Mouse (Mus musculus) intestine, embryonic 16.5 days (tissue): ENCODE data around the gene Lrrc57. TPM values are rescaled to one million over a fixed set of nuclear protein-coding genes. Genes with fewer than 3 reads are reported as not detected.

Source experiments
- ATAC-seq: fragments of 200-750 bp; cut with Nextera tagmentation; 2 replicates; pipeline ENCODE4 v1.8.0; 2017; ENCODE audit warnings: moderate TSS enrichment, moderate library complexity
- H3K27ac ChIP-seq: fragments of 300-500 bp; sonication (generic); 2 replicates; pipeline ENCODE4 v1.5.1; 2014; ENCODE audit warnings: mild to moderate bottlenecking, low read length
- H3K27me3 ChIP-seq: fragments of 300-500 bp; sonication (generic); replicated peaks from 2 replicates; pipeline ENCODE4 v1.6.1; 2014; ENCODE audit warnings: low read length, control low read depth, mixed read lengths; ENCODE audit not compliant: control insufficient read depth, insufficient read depth
- H3K36me3 ChIP-seq: fragments of 300-500 bp; sonication (generic); 2 replicates; pipeline ENCODE4 v1.6.1; 2014; ENCODE audit warnings: low read length, control low read depth; ENCODE audit not compliant: control insufficient read depth, insufficient read depth
- H3K4me1 ChIP-seq: fragments of 300-500 bp; sonication (generic); 2 replicates; pipeline ENCODE4 v1.6.1; 2014; ENCODE audit warnings: low read length, control low read depth, mixed read lengths; ENCODE audit not compliant: control insufficient read depth, insufficient read depth
- H3K4me2 ChIP-seq: fragments of 300-500 bp; sonication (generic); 2 replicates; pipeline ENCODE4 v1.6.1; 2014; ENCODE audit warnings: low read depth, low read length, control low read depth
- H3K4me3 ChIP-seq: fragments of 300-500 bp; sonication (generic); 2 replicates; pipeline ENCODE4 v1.5.1; 2014; ENCODE audit warnings: mild to moderate bottlenecking, low read length
- H3K9ac ChIP-seq: fragments of 300-500 bp; sonication (generic); 2 replicates; pipeline ENCODE4 v1.6.1; 2014; ENCODE audit warnings: low read depth, low read length
- H3K9me3 ChIP-seq: fragments of 300-500 bp; sonication (generic); 2 replicates; pipeline ENCODE4 v1.6.1; 2016; ENCODE audit warnings: low read length, control low read depth; ENCODE audit not compliant: control insufficient read depth
- WGBS: fragments of 180-500 bp; shearing (Covaris S2); extraction: QIAGEN DNeasy Blood & Tissue Kit; methylation state at CpG from one replicate; pipeline ENCODE4 v1.1.7; 2014; 5-methylcytosine and 5-hydroxymethylcytosine counted together
- polyA plus RNA-seq: library from polyadenylated mRNA; unstranded; fragments of >200 nt; fragmentation: Nextera tagmentation; extraction: Ambion mirVana; gene quantifications from 2 replicates; pipeline ENCODE4 v1.2.1, GENCODE M21; 2015

The Lrrc57 gene
- polyA plus RNA-seq = 19.5 and 22.4 TPM in 2 replicates

- peak within 1 kb of the TSS; percentile 90 for H3K9ac ChIP-seq
- H3K27ac ChIP-seq = peak within 1 kb of the TSS; percentile 94
- peak within 1 kb of the TSS; percentile 57 for H3K4me2 ChIP-seq
- peak; percentile 99 for ATAC-seq
- no peaks in the 10 kb centered on the region for H3K27me3 ChIP-seq
- no peaks in the 10 kb centered on the region; the same call in 1 of the 2 replicates for H3K36me3 ChIP-seq
- H3K4me3 ChIP-seq = peak within 1 kb of the TSS; percentile 98
- WGBS = under 1% methylated on average over 52 of the region's 52 CpGs
- H3K9me3 ChIP-seq = no peaks in the 10 kb centered on the region
- peaks cover 12% of the 10 kb centered on the region for H3K4me1 ChIP-seq
These were observed at the start of gene Lrrc57, which contains the start of gene Haus2 for GRCm38 (mm10) chr2:120608830-120609723. Gene Lrrc57, minus strand, starts transcription at chr2:120609520. Gene Haus2, plus strand, starts transcription at chr2:120609383.

DNA sequence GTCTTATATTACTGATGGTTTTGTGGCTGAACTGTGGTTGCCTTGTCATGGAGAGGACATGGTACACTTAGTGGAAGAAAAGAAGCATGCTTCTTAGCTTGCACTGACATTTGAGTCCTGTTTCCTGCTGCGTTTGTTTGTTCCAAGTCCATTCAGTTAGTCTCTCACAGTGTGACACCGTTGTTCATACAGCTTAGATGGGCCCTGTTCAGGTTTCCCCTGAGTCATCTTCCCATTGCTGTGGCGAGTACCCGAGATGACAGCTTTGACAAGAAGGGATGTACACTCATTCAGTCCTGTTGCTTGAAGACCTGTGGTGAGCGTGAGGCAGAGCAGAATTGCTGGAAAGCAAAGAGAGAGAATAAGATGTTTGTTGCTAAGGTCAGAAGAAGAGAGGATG is 49.2 kb upstream of the Lrrc57 start:
- Histone ChIP-seq H3K36me3 (no peaks in the 10 kb centered on the region), H3K4me1 (0 out of 2 replicates have a peak, but pooled peaks cover 6% of the 10 kb centered on the region), H3K27ac (no peak overlapping the region), H3K4me2 (no peak overlapping the region), H3K27me3 (no peaks in the 10 kb centered on the region), H3K9me3 (no peaks in the 10 kb centered on the region), H3K9ac (no peak overlapping the region), H3K4me3 (no peak overlapping the region)
- 76% methylated on average over 5 of the region's 5 CpGs for WGBS
- no peak for ATAC-seq

DNA sequence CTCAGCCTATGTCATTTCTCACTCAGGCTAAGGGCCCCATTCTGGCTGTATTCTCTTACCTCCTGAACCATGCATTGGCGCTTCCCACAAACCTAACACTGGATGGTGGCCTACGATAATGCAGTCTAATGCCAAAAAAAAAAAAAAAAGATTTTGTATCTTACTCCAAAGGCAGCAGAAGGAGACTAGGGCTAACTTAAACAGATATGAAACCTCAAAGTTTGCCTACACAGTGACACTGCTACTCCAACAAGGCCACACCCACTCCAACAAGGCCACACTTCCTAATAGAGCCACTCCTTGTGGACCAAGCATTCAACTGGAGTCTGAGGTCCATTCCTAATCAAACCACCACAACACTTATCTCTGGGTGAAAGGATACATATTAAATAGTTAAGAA is 47.4 kb upstream of the Lrrc57 start:
- no peak for ATAC-seq
- Histone ChIP-seq H3K4me1 (0 out of 2 replicates have a peak, but pooled peaks cover 2% of the 10 kb centered on the region), H3K36me3 (no peaks in the 10 kb centered on the region), H3K9me3 (no peaks in the 10 kb centered on the region), H3K27ac (no peak overlapping the region), H3K4me2 (no peak overlapping the region), H3K9ac (no peak overlapping the region), H3K4me3 (no peak overlapping the region), H3K27me3 (no peaks in the 10 kb centered on the region)
- WGBS = 97% methylated on average over 2 of the region's 2 CpGs

GRCm38 (mm10) chr2:120655905-120656304 is 46.6 kb upstream of the Lrrc57 start:
- Histone ChIP-seq H3K4me1 (0 out of 2 replicates have a peak, but pooled peaks cover 2% of the 10 kb centered on the region), H3K9me3 (no peaks in the 10 kb centered on the region), H3K27me3 (no peaks in the 10 kb centered on the region), H3K36me3 (no peaks in the 10 kb centered on the region), H3K4me3 (no peak overlapping the region), H3K4me2 (no peak overlapping the region), H3K27ac (no peak overlapping the region), H3K9ac (no peak overlapping the region)
- no peak for ATAC-seq
- 89% methylated on average over 5 of the region's 5 CpGs for WGBS

- no peak for ATAC-seq
- H3K27ac ChIP-seq = no peak overlapping the region
- no peaks in the 10 kb centered on the region for H3K4me1 ChIP-seq
- H3K4me2 ChIP-seq = no peak overlapping the region
- H3K9ac ChIP-seq = no peak overlapping the region
- no peak overlapping the region for H3K4me3 ChIP-seq
- 78% methylated on average over 2 of the region's 2 CpGs for WGBS
- no peaks in the 10 kb centered on the region for H3K27me3 ChIP-seq
- no peaks in the 10 kb centered on the region for H3K36me3 ChIP-seq
- no peaks in the 10 kb centered on the region for H3K9me3 ChIP-seq
These were observed 45.4 kb upstream of the Lrrc57 start for GRCm38 (mm10) chr2:120654693-120655092.

- Histone ChIP-seq H3K36me3 (no peaks in the 10 kb centered on the region), H3K27ac (peak overlapping the region; percentile 19; the same call in 1 of the 2 replicates), H3K4me2 (no peak overlapping the region), H3K9me3 (no peaks in the 10 kb centered on the region), H3K4me3 (no peak overlapping the region), H3K4me1 (no peaks in the 10 kb centered on the region), H3K27me3 (no peaks in the 10 kb centered on the region), H3K9ac (no peak overlapping the region)
- 71% methylated on average over 7 of the region's 7 CpGs for WGBS
- no peak for ATAC-seq
These were observed 43.6 kb upstream of the Lrrc57 start for GRCm38 (mm10) chr2:120652925-120653284.

DNA sequence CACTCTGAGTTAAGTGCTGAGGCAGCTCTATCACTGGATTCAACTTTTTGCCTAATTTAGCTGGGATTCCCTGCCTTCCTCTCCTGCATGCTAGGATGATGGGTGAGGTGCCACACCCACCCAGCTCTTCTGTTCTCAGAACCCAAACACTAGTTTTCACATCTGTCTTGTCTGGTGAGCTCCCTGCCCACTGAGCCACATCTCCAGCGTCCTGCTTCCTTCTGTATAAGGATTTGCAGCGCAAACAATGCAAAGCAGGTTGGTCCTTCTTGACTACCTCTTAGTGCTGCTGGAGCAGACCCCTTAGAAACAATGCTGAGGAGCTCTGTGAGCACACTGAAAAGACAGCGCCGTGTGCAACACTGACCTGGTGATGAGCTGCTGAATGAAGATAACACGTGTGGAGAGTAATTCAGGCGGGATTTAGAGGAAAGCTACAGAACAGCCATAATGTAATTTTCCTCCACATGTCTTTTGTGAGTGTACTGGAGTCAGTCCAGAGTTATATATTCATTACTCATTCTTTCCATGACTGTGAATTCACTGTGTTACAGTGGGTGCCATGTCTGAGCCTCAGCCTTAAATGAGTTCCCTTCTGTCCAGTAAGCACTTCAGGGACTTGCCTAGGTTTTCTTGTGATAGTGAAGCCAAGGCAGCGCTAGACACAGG is 43.1 kb upstream of the Lrrc57 start:
- Histone ChIP-seq H3K4me3 (no peak overlapping the region), H3K27me3 (no peaks in the 10 kb centered on the region), H3K36me3 (no peaks in the 10 kb centered on the region), H3K27ac (peak overlapping the region; percentile 37; the same call in 1 of the 2 replicates), H3K9me3 (no peaks in the 10 kb centered on the region), H3K9ac (no peak overlapping the region), H3K4me2 (no peak overlapping the region), H3K4me1 (no peaks in the 10 kb centered on the region)
- 69% methylated on average over 7 of the region's 7 CpGs for WGBS
- no peak for ATAC-seq

DNA sequence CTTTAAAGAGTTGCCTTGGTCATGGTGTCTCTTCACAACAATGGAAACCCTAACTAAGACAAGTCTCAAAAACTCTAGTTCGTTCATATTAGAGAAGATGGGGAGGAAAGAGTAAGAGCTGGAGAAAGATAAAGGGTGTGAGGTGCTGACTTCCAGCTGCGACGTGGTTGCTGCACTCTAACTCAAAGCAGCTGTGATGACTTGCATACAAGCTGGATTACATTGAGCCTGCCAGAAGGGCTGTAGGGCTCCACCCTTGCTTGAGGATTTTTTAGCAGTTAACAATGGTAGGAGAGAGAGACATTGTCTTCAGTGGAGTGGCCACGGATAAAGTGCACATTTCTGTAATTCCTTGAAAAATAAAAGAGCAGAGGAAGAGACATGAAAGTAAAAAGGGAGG is 37.5 kb upstream of the Lrrc57 start:
- H3K4me3 ChIP-seq = no peak overlapping the region
- no peaks in the 10 kb centered on the region for H3K9me3 ChIP-seq
- no peaks in the 10 kb centered on the region for H3K36me3 ChIP-seq
- no peak overlapping the region for H3K4me2 ChIP-seq
- no peak overlapping the region for H3K9ac ChIP-seq
- H3K27ac ChIP-seq = no peak overlapping the region
- ATAC-seq = no peak
- WGBS = 79% methylated on average over 4 of the region's 4 CpGs
- H3K4me1 ChIP-seq = no peaks in the 10 kb centered on the region
- H3K27me3 ChIP-seq = no peaks in the 10 kb centered on the region

DNA sequence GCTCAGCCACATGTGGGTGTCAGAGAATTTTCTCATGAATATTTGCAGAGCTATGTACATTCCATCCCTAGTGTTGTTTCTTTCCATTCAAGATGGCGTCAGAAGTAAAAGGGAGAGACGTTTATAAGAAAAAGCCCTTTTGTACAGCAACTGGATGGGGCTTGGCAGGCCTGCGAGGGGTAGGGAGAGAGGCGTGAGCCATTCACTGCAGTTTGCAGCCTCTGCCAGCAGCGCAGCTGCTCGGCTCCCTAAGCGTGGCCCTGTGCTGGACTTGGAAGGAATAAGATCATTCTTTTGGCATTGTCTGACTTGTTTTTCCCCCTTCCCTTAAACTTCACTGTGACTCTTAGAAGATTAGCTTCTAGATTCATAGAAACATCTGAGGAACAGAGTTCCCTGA is 34.5 kb upstream of the Lrrc57 start:
- H3K27me3 ChIP-seq = no peaks in the 10 kb centered on the region
- H3K9ac ChIP-seq = no peak overlapping the region
- no peak overlapping the region for H3K4me2 ChIP-seq
- H3K36me3 ChIP-seq = no peaks in the 10 kb centered on the region
- H3K4me1 ChIP-seq = no peaks in the 10 kb centered on the region
- no peak overlapping the region for H3K4me3 ChIP-seq
- no peaks in the 10 kb centered on the region for H3K9me3 ChIP-seq
- ATAC-seq = 0 out of 2 replicates have a peak, but pooled peaks have one; percentile 48
- peak overlapping the region; percentile 51; the same call in 1 of the 2 replicates for H3K27ac ChIP-seq
- WGBS = 67% methylated on average over 7 of the region's 7 CpGs
